Mouse (Mus musculus) mesoderm, embryonic 11.5 days (tissue): ENCODE results near the gene Bsn.
A peak's percentile ranks its signal among the peaks of the same experiment; 100 is the strongest.

Source experiments
- DNase-seq: peaks from one replicate; pipeline ENCODE4 v3.0.0-alpha.2; 2012; ENCODE audit warnings: low read depth, low spot score

Bsn gene

GRCm38 (mm10) chr9:108189787-108190679 is at the start of gene Bsn:
Gene Bsn (minus strand): TSS chr9:108190384.
- DNase-seq = peak; percentile 85

GRCm38 (mm10) chr9:108239951-108240350 is 49.8 kb upstream of the Bsn start:
- DNase-seq = no peak

DNA sequence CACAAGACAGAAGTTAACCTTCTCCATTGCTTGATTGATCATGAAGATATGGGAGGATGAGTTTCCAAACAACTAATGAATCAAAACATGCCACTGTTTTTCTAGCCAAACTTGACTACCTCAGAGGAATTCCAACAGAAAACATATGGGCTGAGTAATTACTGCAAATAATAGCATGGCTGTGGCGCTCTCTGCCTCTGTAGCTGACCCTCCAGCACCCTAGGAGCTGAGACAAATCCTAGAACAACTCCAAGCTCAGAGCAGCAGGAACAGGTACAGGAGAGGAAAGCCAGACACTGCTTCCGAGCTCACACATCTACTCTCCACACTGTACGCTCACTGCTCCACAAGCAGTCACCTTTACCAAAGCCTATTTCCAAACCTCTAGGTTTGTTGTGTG is 48.6 kb upstream of the Bsn start:
- no peak for DNase-seq

- DNase-seq = no peak
Observed at GRCm38 (mm10) chr9:108238402-108238801, 48.2 kb upstream of the Bsn start.

- DNase-seq = no peak
Observed at GRCm38 (mm10) chr9:108234682-108235081, 44.5 kb upstream of the Bsn start.

DNA sequence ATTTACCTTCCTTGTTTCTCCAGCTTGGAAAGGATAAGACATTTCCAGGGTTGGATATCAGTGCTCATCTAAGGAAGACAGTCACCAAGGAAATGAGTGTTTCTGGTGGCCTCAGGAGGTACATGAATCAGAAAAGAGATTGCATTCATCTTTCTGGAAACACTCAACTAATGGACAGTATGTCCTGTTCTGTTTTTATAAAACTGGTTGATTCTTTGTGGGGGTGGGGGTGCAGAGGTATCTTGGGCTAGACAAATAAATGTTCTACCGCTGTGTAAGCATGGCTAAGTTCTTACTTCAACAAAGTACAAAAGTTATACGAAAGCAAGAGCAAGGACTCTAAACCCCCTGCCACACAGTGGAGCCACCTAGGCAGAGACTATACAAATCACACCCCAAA is 42.7 kb upstream of the Bsn start:
- no peak for DNase-seq

GRCm38 (mm10) chr9:108227911-108228649 is 37.9 kb upstream of the Bsn start:
- DNase-seq = no peak

GRCm38 (mm10) chr9:108225166-108225565 is 35.0 kb upstream of the Bsn start:
- no peak for DNase-seq

DNA sequence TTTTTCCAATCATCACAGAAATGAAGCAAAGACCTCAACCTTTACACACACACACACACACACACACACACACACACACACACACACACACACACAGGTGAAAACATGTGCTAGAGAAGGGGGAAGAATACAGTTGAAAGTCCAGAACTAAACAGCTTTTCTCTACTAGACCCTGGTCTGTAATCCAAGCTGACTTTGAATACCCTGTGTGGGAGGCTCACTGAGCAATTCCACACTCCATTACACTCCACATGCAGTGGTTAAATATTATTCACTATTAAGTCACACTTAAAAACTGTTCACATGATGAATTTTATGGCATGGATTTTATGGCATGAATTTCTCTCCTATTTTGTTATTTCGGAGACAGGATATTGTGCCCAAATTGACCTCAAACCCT is 33.4 kb upstream of the Bsn start:
- no peak for DNase-seq

DNA sequence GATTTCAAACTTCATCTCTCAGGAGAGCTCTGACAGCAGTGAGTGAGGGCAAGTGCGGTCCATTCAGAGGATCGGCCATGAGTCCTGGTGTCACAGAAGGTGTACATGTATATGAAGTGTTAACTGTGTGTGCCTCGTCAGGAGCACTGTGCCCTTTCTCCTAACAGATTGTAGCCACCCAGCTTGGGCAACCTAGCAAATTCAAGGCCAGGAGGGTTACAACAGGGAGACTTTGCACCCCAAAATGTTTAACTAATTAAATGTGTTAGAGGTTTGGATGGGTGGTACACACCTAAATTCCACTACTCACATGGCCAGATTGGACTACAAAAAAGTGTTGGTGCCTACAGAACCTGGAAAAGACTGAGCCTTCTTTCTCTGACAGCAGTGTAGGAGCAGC is 31.4 kb upstream of the Bsn start:
- DNase-seq = no peak

- DNase-seq = no peak
Observed at GRCm38 (mm10) chr9:108220380-108220774, 30.2 kb upstream of the Bsn start.

DNA sequence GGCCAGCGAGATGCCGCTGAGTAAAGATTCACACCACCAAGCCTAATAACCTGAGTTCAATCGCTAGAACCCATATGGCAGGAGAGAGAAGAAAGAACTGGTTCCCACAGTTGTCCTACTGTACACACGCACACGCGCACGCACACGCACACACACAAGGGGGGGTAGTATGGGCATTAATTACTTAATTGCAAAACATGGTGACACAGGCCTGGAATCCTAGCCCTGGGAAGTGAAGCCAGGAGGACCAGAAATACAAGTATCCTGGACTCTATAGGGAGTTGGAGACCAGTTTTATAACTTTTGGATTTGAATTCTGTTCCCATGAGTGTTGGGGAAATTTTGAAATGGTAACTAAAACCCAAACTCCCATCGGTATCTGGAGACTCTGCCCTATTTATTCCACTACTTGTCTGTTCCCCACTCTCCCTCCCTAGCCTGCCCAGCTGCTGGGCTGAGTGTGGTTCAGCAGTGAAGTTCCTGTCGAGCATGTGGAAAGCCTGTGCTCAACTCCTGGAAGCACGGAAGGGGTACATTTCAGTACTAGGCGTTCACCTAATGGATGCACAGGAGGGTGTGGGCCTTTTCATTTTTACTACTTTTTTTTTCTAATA is 29.7 kb upstream of the Bsn start:
- DNase-seq = no peak

DNA sequence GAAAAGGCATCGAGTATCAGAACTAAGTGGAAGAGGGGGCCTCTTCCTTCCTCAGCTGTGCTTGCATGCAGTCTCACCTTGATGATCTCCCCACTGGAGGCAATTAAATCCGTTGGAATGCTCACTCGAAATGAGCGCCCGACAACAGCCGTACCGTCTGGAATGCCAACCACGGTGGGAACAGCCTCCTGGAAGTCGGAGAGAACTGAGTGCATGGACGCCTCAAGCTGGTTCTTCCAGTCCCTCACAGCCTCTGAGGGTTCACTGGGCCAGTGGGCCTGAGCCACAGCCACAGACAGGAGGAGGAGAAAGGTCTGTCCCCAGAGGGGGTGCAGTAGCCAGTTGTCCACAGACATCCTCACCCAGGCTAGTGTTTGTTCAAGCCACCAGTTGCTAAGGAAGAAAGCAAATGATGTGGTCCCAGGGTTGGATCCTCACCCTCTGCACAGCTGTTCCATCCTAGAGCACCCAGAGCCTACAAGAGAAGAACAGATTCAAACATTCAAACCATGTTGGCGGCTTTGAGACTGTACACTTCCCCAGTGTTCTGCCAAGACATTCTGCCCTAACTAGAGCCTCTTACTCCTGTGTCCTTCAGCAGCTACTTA is 27.9 kb upstream of the Bsn start:
- no peak for DNase-seq

- no peak for DNase-seq
Observed at GRCm38 (mm10) chr9:108217406-108217805, 27.2 kb upstream of the Bsn start.

- peak; percentile 52 for DNase-seq
Observed at GRCm38 (mm10) chr9:108213105-108213504, 22.9 kb upstream of the Bsn start.

- DNase-seq = no peak
Observed at GRCm38 (mm10) chr9:108212426-108212825, 22.2 kb upstream of the Bsn start.

GRCm38 (mm10) chr9:108205571-108205901 is 15.4 kb upstream of the Bsn start:
- no peak for DNase-seq

DNA sequence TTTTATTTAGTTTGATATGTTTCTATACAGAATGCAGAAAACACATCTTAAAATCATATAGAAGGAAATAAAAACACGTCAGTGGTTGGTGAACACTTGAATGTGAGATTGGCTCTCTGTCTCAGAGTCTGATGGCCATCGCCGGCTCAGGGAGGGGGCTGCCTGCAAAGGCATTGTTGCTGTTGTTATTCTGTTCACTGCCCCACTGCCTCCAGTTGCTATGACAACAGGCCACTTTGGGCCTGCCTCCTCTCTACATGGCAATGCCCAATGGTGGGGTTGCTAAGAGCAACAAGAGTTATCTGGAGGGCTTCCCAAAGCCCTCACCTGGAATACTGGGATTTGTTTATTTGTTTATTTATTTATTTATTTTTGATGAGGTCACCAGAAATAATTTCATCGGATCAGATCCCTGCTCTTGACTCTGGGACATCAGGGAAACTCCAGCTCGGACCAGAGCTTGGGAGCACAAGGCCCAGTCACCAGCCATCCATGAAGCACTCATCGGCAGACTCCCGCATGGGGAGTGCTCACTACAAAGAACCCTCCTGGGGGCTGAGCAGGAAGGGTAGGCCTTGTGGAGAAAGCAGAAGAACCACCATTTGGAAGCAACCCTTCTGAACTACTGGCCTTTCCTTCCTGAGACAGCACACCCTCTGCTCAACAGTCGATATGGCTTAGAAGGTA is 14.8 kb upstream of the Bsn start:
- no peak for DNase-seq

DNA sequence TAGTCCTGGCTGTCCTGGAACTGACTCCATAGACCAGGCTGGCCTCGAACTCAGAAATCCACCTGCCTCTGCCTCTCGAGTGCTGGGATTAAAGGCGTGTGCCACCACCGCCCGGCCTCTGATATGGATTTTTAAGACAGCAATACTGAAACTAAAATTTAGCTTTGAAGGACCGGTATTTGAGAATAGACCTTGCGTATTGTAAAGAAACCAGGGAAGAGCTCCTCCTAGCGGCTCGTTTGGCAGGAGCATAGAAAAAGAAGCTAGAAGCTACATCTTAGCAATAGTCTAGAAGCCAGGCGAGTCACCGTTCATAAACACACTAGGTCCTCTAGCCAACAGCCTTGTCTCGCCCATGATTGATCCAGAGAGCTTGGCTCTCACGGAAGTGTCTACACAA is 12.8 kb upstream of the Bsn start:
- DNase-seq = peak; percentile 66

DNA sequence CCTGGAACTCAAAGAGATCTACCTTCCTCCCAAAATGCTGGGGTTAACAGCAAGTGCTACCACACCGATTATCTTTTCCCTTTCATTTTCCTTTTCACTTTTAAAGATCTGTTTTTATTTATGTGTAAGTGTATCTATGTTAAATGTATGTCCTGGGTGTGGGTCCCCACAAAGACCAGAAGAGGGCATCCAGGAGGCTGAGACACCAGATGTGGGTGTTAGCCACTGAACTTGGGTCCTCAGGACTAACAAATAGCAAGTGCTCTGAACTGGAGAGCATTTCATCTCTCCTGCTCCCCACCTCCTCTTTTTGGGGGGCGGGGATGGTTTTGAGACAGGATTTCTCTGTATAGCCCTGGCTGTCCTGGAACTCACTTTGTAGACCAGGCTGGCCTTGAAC is 12.0 kb upstream of the Bsn start:
- DNase-seq = no peak

GRCm38 (mm10) chr9:108201160-108201559 is 11.0 kb upstream of the Bsn start:
- peak; percentile 98 for DNase-seq

DNA sequence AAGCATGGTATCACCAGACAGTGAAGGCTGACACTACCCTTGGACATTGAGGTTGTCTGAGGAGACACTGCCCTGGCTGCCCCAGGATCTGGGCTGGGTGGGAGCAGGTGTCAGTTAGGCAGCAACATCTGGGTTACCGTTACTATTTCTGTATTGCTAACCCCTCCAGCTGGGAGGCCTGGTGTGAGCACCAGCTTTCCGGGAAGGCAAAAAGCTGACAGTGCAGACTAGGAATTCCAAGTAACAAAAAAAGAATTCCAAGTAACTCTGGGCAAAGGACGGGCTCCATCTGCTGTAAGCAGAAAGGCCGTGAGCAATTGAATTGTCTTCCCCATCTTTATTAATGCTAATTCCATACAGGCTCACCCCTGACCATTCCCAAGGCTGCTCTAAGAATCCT is 8.4 kb upstream of the Bsn start:
- DNase-seq = no peak
